Mouse (Mus musculus) macrophage (primary cell): Measurements from ENCODE around the gene Atg16l2. TPM values are rescaled to one million over a fixed set of nuclear protein-coding genes. Genes with fewer than 3 reads are reported as not detected.

Experiments
- H3K27ac ChIP-seq: fragments of 350-480 bp; formaldehyde crosslinking; 2 replicates; pipeline ENCODE4 v1.9.0; 2021
- H3K36me3 ChIP-seq: fragments of 350-480 bp; formaldehyde crosslinking; 2 replicates; pipeline ENCODE4 v1.9.0; 2021; ENCODE audit errors: inconsistent target
- H3K4me3 ChIP-seq: fragments of 350-480 bp; formaldehyde crosslinking; 2 replicates; pipeline ENCODE4 v1.9.0; 2021; ENCODE audit errors: inconsistent target
- H3K79me2 ChIP-seq: fragments of 350-480 bp; formaldehyde crosslinking; 2 replicates; pipeline ENCODE4 v1.9.0; 2021; ENCODE audit errors: inconsistent target
- WGBS: methylation state at CpG from one replicate; pipeline ENCODE4 v1.1.7; 2026; ENCODE audit warnings: inconsistent platforms; ENCODE audit not compliant: missing documents; 5-methylcytosine and 5-hydroxymethylcytosine counted together
- polyA plus RNA-seq: library from polyadenylated mRNA; stranded (reverse); fragments of 250-400 nt; gene quantifications from 3 replicates; pipeline ENCODE4 v1.2.4, GENCODE M21; 2018; ENCODE audit warnings: inconsistent platforms

Atg16l2 gene
- polyA plus RNA-seq, 1 experiment from 2014 or later: 4.0 TPM

DNA sequence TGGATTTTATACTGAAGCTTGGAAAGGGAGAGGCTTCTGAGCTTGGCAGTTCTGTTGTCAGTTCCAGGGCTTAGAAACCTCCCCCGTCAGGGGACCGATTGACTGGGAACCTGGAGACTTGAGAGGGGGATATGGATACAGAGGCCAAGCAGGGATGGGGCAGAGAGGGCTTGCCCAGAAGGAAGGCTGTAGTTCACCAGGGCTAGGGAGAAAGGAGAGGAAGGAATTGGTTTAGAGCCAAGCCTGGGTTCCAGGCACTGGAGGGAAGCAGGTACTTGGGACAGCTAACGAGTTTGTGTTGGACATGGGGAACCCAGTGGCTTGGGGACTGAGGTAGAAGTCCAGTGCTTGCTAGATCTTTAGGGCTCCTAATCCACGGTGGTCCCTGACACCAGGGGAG, 27.6 kb upstream of the Atg16l2 start:
- Histone ChIP-seq H3K4me3 (no peak overlapping the region), H3K27ac (no peak overlapping the region), H3K36me3 (no peaks in the 10 kb centered on the region), H3K79me2 (no peaks in the 10 kb centered on the region)
- WGBS: 99% methylated on average over 4 of the region's 4 CpGs

DNA sequence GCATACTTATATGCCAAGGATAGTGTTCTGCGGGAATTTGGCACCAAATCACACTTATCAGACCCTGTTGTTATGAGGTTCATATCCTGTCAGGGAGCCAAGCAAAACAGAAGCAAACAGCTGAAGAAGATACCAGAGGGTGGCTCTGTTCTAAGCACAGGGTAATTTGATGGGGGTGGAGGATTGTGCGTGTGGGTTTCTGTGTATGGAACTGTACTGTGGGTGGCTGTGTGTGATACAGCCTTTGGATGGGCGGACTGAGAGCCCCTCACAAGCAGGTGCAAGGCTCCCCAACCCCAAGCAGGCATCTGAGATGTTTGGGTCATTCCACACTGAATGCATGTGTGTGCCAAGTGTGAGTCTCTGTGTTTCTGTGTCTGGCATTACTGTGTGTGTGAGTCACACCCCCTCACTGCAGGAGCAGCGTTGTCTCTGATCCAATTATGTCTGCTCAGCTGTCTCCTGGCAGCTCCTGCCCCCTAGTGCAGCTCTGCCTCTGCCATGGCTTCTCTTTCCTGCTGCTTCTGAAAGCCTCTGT, 26.6 kb upstream of the Atg16l2 start:
- Histone ChIP-seq H3K27ac (no peak overlapping the region), H3K79me2 (no peaks in the 10 kb centered on the region), H3K4me3 (no peak overlapping the region), H3K36me3 (no peaks in the 10 kb centered on the region)
- WGBS: 78% methylated on average over 4 of the region's 4 CpGs

DNA sequence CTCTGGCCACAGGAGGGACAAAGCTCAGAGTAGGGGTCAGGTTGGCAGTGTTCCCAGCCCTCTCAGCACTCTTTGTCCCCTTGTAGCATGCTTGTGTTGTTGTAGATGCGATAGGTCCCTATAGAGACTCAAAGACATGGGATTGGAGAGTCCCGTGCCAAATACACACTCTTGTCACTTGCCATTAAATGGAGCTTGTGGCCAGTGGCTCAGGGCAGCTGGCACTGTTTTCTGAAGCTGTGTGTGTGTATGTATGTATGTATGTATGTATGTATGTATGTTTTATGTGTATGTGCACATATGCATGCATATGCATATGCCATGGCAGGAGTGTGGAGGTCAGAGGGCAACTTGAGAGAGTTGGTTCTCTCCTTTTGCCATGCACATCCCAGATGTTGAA, 25.7 kb upstream of the Atg16l2 start:
- 96% methylated on average over 2 of the region's 2 CpGs for WGBS
- Histone ChIP-seq H3K4me3 (no peak overlapping the region), H3K36me3 (no peaks in the 10 kb centered on the region), H3K79me2 (no peaks in the 10 kb centered on the region), H3K27ac (no peak overlapping the region)

DNA sequence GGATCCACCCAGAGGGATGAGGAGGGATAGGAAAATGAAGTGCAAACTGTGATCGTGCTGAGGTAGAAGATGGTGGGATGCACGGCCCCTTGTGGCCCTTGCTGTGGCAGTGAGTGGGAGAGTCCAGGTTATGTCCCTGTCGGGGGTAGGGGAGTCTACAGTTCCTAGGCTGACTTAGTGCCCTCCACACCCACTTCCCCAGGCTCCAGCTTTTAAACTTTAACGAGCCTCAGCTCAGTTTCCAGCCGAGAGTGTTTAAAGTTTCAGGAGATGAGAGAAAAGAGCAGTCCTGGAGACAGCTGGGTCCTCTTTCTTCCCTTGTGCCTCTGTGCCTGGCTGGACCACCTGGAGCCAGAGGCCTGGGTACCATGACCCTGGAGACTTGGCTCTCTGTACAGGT, 25.2 kb upstream of the Atg16l2 start:
- Histone ChIP-seq H3K79me2 (no peaks in the 10 kb centered on the region), H3K4me3 (no peak overlapping the region), H3K27ac (no peak overlapping the region), H3K36me3 (no peaks in the 10 kb centered on the region)
- 88% methylated on average over 5 of the region's 5 CpGs for WGBS

DNA sequence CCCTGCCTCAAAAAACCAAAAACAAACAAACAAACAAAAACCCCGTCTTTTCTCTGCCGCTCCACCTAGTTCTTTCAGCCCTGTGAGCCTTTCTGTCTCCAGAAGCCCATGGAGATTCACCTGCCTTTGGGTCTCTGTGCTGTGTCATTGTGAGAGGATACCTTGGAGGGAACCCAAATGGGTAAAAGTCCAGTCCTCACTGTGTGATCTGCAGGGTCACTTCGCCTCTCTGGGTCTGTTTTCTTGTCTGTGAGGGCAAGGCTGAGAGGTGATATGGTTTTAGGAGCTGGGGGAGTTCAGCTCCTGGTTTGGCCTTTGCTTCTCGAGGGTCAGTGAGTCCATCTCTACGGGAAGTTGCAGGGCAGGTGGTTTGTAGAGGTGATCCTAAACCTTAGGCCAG, 24.0 kb upstream of the Atg16l2 start:
- no peaks in the 10 kb centered on the region for H3K36me3 ChIP-seq
- no peak overlapping the region for H3K27ac ChIP-seq
- H3K4me3 ChIP-seq: no peak overlapping the region
- H3K79me2 ChIP-seq: no peaks in the 10 kb centered on the region
- WGBS: 92% methylated on average over 5 of the region's 5 CpGs

DNA sequence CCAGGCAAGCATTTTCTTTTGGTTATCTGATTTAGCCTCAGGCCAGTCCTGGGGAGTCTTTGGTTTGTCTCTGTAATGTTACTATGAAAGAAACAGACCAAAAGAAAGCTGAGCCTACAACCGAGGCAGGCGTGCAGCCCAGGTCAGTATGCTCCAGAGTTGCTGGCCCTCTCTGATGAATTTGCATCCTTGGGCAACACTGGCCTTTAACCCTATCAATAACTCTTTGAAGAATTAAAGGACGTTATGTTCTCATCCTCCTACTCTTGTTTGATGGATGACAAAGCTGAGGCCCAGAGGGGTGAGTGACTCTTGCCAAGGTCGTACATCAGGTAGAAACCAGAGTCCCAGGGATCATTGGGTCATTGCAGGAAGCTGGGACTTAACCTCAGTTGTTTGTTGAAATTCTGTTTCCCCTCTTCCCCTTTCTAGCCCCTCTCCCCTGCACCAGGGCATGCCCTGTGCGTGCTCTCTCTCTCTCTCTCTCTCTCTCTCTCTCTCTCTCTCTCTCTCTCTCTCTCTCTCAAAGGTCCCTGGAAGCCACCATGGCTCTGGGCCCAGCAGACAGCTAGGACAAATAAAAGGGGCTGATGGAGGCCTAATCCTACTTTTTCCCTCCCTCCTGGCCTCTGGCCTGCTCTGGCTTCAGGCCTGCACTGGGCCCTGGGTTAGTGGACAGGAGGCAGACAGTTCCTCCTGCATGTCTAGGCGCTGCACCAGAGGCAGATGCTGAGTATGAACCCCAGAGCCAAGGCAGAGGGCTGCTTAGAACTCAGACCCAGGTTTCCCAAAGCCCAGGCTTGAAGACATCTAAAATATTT, 22.3 kb upstream of the Atg16l2 start:
- WGBS: 81% methylated on average over 6 of the region's 6 CpGs
- Histone ChIP-seq H3K4me3 (no peak overlapping the region), H3K27ac (no peak overlapping the region), H3K79me2 (no peaks in the 10 kb centered on the region), H3K36me3 (no peaks in the 10 kb centered on the region)

DNA sequence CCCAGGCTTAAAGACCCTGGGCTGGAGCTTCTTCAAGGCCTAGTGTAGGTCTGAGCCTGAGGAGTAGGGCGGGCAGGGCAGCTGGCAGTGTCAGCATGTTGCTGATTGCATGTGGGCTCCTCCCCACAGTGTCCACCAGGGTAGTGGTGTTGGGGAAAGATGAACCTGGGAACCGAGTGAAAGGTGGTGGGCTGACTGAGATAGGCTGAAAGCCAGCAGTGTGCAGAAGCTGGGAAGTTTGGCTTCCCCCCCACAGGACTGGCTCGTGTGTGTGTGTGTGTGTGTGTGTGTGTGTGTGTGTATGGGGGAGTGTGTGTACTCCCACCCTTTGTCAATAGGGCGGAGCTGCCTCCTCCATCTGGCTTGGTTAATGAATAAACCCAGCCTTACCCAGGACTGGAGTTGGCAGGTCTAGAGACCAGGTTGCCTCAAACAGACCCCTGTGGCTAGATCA, 21.1 kb upstream of the Atg16l2 start:
- Histone ChIP-seq H3K36me3 (no peaks in the 10 kb centered on the region), H3K79me2 (no peaks in the 10 kb centered on the region), H3K27ac (no peak overlapping the region), H3K4me3 (no peak overlapping the region)
- WGBS: 91% methylated on average over 4 of the region's 4 CpGs

DNA sequence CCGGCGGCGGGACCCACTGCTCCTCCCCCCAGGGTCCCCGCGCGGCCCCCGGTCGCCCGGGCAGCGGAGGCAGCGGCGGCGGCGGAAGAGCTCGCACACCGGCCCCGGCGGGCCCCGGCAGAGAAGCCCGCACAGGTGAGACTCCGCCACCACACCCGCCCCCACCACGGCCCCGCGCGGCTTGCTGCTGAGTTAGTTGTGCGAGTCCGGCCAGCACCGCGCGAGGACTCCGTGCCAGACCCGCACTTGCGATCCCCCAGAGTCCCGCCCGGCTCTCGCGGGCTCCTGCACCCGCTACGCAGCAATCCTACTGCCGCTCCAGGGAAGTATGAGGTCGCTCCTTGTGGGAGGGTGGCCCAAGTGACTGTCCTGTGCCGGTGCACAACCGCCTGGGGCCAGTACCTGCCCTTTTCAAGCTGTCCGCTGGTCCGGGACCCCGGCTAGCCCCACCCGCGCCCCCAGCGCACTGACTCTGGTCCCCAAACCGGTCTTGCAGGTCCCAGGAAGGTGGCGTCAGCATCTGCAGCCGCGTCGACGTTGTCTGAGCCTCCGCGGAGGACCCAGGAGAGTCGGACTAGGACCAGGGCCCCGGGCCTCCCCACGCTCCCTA, 19.3 kb upstream of the Atg16l2 start:
- no peak overlapping the region for H3K27ac ChIP-seq
- H3K4me3 ChIP-seq: no peak overlapping the region
- no peaks in the 10 kb centered on the region for H3K79me2 ChIP-seq
- 4% methylated on average over 48 of the region's 61 CpGs for WGBS
- no peaks in the 10 kb centered on the region for H3K36me3 ChIP-seq

DNA sequence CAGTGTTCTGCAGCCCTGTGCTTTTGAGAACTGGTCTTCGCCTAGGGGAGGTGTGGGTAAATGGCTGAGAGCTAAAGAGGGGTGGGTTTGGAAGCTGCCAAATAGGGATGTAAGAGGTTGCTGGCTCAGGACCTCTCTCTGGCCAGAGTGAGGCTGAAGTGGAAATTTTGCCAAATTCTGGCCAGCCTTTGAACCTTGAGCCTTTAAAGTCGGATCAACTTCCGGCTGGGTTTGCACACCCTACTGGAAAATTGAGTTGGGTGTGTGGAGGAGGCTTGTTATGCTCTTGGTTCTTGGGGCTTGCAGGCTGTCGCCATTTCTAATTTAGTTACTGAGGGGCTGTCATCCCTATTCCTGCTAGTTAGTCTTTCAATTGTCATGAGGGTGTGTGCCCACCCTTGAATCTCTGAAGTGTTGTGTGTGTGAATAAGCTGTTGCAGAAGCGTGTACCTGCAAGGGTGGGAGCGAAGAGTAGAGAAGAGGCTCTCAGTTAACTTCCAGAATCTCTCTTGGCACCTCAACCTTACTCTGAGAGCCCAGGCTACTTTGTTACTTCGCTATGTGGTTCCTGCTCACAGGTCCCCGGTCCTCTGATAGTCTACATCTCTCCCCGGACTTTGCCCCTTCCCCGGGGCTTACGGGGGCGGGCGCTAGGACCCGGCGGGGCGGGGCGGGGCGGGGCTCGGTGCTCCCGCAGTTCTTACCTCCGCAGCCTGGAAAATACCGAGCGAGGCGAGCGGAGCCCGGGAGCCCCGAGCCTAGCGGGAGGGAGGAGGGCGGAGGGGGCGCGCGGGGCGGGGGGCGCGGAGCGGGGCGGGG, 18.6 kb upstream of the Atg16l2 start:
- H3K36me3 ChIP-seq: no peaks in the 10 kb centered on the region
- no peak overlapping the region for H3K27ac ChIP-seq
- H3K79me2 ChIP-seq: no peaks in the 10 kb centered on the region
- WGBS: 19% methylated on average over 15 of the region's 37 CpGs
- H3K4me3 ChIP-seq: no peak overlapping the region

DNA sequence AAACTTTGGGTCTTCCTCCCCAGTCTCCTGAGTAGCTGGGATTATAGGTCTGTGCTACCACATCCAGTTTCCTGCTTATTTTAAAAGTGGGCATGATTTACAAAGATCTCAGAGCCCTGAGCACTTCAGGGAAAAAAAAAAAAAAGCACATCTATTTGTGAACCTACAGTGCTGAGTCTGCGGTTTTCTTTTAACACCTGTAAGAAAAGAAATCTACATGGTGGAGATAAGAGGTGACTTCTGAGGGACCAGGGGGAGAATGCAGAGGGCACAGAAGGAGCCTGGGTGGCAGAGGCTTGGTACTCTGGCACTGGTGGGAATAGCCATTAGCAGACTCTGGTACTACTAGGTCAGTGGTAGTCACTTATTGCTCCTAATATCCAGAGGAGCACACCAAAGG, 17.7 kb upstream of the Atg16l2 start:
- WGBS: 100% methylated on average over 1 of the region's 1 CpGs
- Histone ChIP-seq H3K27ac (no peak overlapping the region), H3K79me2 (no peaks in the 10 kb centered on the region), H3K4me3 (no peak overlapping the region), H3K36me3 (no peaks in the 10 kb centered on the region)

DNA sequence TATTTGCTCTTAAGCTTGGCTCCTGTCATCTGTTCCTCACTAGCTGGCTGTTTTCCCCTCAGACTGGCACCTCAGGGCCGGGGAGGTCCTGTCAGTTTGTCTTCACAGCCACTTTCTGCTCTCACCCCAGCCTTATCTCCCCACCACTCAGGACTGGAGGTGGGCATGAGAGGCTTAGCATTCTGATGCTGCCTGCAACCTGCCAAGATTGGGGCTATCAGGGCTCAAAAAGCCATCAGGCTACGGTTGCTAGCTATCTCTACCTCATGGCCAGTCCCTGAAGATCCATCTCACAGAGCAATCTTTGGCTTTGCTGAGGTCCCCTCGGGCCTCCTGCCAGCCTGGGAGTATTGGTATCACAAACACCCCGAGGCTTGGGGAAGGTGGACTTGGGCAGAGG, 16.8 kb upstream of the Atg16l2 start:
- 89% methylated on average over 4 of the region's 4 CpGs for WGBS
- Histone ChIP-seq H3K79me2 (no peaks in the 10 kb centered on the region), H3K27ac (no peak overlapping the region), H3K36me3 (no peaks in the 10 kb centered on the region), H3K4me3 (no peak overlapping the region)

DNA sequence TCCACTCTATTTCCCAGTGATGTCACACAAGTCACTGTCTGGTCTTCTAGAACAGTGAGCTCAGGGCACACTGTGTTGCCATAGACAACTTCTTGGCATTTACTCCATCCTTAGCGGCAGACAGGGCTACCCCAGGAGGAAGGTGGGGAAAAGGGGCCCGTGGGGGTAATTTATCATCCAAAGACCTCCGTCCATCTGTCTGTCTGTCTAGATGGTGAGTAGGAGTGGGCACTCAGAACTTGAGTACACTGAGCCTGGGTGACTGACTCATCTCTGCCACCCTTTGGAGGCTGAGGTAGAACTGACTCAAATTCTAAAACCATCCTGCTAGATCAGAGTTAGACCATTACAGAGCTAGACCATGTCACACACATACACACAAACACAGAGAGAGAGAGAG, 15.0 kb upstream of the Atg16l2 start, which contains the start of gene Stard10:
Gene Stard10 (plus strand): TSS at position 73 of the 400 bp plus-strand sequence.
- whole genome bisulfite sequencing: 75% methylated on average over 3 of the region's 3 CpGs
- Histone ChIP-seq H3K79me2 (no peaks in the 10 kb centered on the region), H3K27ac (no peak within 1 kb of the TSS), H3K4me3 (no peak within 1 kb of the TSS), H3K36me3 (no peaks in the 10 kb centered on the region)

DNA sequence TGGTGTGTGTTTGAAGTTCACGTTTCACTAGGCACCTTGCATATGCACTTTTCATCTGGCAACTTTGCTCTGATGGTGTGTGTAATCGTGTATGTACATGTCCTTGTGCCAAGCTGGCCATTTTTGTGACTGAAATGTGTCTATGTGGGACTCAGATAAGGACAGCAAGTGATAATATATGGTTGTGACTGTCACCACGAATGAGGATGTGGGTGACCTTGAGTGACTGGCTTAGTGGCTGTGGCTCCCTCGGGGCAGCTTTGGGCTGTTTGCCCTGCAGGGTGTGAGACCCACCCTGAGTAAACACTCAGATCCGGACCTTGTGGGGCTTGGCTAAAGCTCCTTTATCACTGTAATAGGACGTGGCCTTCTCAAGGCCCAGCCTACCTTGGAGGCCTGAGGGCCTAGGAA, 14.5 kb upstream of the Atg16l2 start:
- Histone ChIP-seq H3K79me2 (no peaks in the 10 kb centered on the region), H3K36me3 (no peaks in the 10 kb centered on the region), H3K4me3 (no peak overlapping the region), H3K27ac (no peak overlapping the region)
- WGBS: 26% methylated on average over 6 of the region's 6 CpGs

DNA sequence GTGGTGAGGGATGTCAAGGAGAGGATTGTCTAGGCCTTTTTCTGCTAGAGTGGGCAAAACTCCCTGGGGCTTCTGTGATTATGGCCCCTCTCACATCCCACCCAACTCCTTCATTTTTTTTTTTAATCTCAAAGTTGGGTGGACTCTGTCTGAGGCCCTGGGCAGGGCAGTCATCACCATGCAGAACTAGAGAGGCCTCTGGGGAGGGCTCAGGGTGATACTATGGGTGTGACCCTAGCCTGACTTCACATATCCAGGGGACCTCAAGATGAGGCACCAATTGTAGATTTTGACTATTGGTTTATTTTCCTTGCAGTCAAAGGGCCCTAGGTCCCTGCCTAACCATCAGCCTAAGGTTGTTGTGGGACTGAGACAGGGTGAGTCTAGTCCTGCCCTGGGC, 13.6 kb upstream of the Atg16l2 start:
- Histone ChIP-seq H3K4me3 (no peak overlapping the region), H3K36me3 (no peaks in the 10 kb centered on the region), H3K27ac (no peak overlapping the region), H3K79me2 (no peaks in the 10 kb centered on the region)

DNA sequence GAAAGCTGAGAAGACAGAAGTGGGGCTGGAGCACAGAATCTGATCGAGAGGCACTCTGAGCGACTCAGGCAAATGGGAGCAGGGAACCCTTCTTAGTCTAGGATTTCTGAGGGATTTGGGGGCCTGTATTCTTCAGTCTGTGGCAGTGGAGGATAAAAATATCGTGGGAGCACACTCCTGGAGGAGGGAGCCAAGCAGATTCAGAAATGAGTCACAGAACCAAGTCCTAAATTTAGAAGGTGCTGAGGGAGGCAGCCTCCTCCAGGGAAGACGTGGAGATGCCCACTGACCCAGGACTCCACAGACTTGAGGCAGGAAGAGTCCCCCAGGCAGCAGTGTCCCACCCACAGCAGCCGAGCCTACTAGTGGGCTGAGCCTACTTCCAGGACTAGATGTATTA, 12.3 kb upstream of the Atg16l2 start:
- no peaks in the 10 kb centered on the region for H3K36me3 ChIP-seq
- no peak overlapping the region for H3K27ac ChIP-seq
- WGBS: 78% methylated on average over 5 of the region's 5 CpGs
- no peak overlapping the region for H3K4me3 ChIP-seq
- H3K79me2 ChIP-seq: no peaks in the 10 kb centered on the region
